Mouse (Mus musculus) brain, embryonic 14.5 days (tissue): ENCODE data around the gene Mydgf. TPM values are rescaled to one million over a fixed set of nuclear protein-coding genes. Genes with fewer than 3 reads are reported as not detected.

Source experiments
- DNase-seq: peaks from one replicate; pipeline ENCODE4 v3.0.0-alpha.2; 2011; ENCODE audit warnings: low read depth
- CTCF ChIP-seq: fragments of 200-500 bp; IDR thresholded peaks from 2 replicates; pipeline ENCODE4 v1.5.1; 2012; ENCODE audit warnings: inconsistent platforms, mild to moderate bottlenecking, moderate library complexity, borderline replicate concordance; ENCODE audit not compliant: insufficient read depth, insufficient read length; ENCODE audit errors: extremely low read depth
- POLR2A ChIP-seq: fragments of 200-500 bp; IDR thresholded peaks from 2 replicates; pipeline ENCODE4 v1.6.1; 2012; ENCODE audit warnings: mild to moderate bottlenecking, inconsistent platforms, borderline replicate concordance; ENCODE audit not compliant: poor library complexity, insufficient read depth, insufficient read length, severe bottlenecking; ENCODE audit errors: extremely low read depth
- polyA plus RNA-seq: library from polyadenylated mRNA; depleted of rRNA; stranded (reverse); fragments of >200 nt; gene quantifications from 2 replicates; pipeline ENCODE4 v1.2.3, GENCODE M21; 2012

Gene Mydgf
- polyA plus RNA-seq, 1 experiment = 49.8 TPM

DNA sequence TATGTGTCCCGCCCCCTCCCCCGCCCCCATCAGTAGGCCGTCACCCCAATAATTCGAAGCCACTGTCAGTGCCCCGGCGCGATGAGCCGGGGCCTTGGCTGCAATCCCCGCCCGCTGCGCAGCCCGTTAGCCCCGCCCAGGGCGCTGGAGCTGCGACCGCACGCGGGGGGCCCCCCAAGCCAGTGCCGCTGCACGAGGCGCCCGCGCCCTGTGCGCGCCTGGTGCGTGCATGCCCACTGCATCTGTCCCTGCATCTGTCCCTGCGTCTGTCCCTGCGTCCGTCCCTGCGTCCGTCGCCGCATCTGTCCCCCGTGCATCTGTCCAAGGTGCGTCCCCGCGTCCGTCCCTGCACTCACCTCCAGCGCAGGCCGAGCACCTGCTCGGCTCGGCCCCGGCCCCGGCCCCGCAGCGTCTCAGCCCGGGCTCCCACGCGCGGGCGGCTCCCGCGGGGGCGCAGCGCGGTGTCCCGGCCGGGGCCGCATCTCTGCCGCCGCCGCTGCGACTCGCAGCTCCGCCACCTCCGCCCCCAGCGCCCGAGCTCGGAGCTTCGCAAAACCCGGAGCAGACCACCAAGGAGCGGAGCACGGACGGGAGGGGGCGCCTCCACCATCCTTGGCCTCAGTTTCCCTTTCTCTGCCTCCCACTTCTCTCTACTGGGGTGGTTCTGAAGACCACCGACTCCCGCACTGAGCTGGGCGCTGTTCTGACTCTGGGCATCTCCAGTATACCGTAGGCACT, 43.7 kb downstream of the Mydgf start, which contains the start of gene Sema6b:
Sema6b (minus strand) TSS at position 486 of the 738 bp plus-strand sequence.
- TF ChIP-seq CTCF (no peak), POLR2A (peak; percentile 50; the same call in 1 of the 2 replicates)
- peak; percentile 86 for DNase-seq

DNA sequence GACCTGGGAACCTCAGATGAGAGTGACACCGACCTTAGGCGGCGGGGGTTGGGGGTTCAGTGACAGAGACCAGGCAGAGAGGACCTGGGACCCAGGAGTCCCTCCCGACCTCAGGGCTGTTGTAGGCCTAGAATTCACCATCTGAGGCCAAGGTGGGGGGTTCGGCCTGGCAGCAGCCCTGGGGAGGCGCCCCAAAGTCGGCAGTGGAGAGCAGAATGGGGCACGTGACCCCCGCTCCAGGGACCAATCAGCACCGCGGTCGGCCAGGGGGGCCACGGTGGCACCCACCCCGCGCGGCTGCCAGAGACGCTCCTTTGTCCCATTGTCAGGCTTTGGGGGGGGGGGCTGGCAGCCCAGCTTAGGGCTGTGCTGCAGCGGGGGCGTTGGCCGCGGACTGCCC, 44.4 kb downstream of the Mydgf start:
- TF ChIP-seq POLR2A (no peak), CTCF (no peak)
- peak; percentile 44 for DNase-seq

DNA sequence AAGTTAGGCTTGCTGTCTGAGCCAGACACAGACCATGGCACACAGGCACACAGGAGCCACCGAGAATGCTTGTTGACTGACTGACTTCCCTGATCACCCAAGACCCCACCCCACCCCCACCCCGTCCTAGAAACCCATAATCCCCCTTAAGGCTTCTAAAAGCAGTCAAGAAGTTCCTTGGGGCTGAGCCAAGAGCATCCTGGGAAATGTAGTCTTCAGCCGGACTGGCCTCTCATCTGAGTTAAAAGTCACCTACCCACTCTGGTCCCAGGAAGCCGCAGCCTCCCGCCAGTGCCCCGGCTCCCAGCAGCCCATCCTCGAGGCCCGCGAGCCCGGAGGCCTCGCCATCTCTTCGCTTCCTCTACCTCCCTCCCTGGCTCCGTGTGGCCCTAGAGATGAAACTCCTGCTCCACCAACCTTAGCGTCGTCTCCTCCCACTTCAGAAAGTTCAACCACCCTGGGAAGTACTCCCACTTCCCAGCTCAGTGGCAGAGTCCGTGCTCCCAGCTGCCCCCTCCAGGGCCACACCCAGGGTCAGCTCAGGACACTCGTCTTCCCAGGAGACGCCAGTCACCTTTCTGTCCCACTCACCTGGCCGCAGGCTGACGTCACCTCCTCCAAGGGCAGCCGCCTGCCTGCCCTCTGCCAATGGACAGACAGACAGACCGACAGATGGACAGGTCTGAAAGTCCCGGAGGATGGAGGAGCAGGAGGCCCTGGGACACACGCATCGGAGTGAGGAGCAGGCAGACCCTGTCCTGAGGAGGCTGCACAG, 45.7 kb downstream of the Mydgf start:
- TF ChIP-seq CTCF (no peak), POLR2A (no peak)
- no peak for DNase-seq

DNA sequence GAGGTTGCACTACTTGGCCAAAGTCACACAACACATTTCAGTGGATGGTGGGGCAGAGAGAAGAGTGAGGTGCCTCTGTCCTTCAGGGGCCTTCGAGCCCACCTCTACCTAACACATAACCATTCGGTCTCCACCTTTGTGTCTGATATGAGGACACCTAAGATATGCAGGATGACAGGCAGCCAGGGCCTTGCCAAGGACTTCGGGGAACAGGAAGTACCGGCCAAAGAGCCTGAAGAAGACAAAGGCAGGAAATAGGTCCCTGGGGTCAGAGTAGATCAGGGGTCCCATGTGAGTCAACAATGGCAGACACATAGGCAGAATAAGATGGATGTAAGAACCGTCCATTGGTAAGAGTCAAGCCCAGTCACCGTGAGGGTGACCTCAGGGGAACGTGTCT, 47.2 kb downstream of the Mydgf start:
- no peak for TF ChIP-seq CTCF
- TF ChIP-seq POLR2A = no peak
- DNase-seq = no peak

DNA sequence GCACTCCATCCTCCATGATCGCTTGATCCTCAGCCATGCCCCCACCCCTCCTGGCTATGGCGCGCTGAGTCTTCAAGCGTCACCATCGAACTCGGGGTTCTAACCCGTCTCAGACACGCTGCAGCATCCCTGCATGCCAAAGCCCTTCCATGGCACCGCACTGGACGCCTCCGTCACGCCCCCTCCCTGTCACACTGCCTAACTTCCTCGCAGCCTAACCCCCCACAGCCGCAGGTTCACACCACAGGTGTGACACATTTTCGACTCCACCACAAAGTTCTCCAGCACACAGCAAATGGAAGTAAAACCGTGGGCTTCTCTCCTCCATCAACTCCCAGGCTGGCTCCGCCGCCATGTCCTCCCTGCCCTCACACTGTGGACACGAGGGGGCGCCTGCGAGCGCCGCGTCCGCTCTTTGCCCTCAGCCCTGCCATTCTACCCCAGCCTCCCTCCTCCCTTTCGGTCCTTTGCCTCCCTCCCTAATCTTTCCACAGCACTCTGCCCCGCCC, 49.2 kb downstream of the Mydgf start:
- no peak for DNase-seq
- peak; percentile 75 for TF ChIP-seq CTCF
- TF ChIP-seq POLR2A = no peak

DNA sequence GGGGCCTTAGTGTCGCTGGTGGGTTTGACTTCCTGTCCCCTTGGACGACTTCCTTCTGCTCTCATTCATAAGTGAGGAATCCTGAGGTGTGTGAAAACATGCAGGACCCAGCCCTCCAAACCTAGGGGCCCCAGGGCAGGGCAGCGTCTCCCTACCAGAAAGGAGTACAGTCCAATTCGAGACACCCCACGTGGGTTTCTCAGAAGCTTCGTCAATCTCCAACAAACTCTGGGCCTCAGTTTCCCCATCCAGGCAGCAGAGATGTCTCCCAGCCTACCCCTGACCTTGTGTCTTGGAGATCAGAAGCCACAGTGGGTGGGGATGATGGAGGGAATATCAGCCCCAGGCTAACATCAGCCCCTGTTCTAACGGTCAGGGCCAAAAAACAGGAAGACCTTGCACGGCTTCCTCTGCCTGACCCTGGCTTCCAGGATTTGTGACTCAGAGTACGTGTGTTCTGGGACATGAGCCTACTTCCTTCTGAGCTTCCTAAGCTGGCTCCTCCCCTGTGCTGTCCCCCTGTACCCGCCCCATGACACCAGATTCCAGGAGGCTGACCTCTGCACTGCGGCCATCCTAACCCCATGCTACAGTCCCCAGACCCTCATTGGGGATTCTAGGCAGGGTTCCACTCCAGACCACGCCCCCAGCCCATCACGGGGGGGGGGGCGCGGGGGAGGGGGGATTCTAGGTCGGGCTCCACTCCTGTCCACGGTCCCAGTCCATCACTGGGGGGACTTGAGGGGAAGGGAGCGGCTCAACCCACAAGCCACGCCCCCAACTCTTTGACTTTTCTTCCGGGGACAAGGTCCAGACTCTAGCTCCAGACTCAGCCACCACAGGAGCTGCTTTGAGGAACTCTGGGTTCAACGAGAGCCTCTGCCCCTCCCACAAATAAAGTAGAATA, 50.0 kb downstream of the Mydgf start:
- DNase-seq = no peak
- TF ChIP-seq POLR2A (no peak), CTCF (no peak)

DNA sequence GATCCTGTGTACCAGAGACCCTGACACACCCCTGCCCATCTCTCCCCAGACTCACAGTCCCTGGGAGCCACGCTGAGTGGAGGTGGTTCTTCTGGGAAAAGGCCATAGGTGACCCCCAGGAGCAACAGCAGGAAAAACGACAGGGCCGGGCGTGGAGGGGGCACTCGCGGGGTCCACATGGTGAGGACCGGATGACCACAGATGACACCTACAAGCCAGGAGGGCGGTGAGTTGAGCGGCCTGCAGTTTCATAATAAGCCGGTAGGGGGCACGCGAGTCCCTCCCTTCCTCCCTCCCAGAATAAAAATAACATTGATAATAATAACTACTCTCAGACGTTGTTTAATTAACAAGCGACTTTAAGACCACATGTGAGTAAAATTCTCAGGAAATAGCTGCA, 51.1 kb downstream of the Mydgf start:
- DNase-seq = peak; percentile 47
- TF ChIP-seq POLR2A (no peak), CTCF (peak; percentile 92)

DNA sequence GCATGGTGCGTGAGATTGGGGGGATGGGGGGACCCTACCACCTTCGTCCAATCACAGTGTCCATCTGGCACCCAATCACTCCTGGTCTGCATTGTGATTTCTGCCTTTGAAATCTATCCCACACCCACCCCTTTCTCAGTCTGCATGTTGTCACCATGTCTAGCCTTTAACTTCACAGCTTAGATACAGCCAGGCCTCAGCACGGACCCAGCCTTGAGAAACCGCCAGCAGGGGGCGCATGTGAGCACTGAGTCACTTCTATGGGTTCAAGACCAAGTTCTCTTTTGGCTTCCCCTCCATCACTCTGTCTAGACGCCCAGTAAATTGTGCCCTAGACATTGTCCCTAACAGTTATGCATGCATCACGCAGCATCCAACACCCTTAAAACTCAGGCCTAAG, 51.9 kb downstream of the Mydgf start:
- peak; percentile 81 for TF ChIP-seq CTCF
- TF ChIP-seq POLR2A = no peak
- DNase-seq = peak; percentile 64

DNA sequence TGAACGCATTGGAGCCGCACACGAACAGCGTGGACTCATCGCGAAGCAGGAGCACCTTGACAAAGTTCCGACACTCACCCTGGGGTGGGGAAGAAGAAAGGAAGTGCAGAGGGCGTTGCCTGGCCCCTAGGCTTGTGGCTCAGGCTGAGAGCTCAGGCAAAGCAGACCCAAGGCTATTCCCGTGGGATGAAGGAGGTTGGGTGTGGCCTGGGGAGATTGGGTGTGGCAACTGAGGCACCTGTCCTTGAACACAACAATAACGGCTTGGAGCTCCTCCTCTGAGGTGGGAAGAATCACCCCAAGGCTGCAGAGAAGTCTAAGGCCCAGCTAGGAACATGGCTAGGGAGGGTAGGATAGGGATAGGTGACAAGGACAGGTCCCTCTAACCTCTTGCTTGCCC, 52.6 kb downstream of the Mydgf start:
- no peak for TF ChIP-seq CTCF
- no peak for TF ChIP-seq POLR2A
- no peak for DNase-seq

DNA sequence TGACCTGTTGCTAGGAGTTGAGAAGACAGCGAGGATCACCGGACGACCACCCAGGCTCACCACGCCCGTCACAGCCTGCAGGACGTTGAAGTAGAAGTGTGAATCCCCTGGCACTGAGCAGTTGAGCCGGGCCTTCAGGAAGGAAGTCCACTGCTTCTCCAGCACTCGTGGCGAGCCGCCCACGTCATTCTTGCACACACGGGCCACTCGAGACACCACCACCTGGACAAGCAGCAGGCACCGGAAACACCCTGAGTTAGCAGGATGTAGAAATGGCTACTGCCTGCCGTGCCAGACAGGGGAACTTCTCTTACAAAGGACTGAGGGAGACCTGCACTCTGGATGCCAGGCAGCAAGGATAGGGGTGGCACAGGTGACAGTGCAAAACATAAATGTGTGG, 55.5 kb downstream of the Mydgf start:
- no peak for DNase-seq
- TF ChIP-seq POLR2A (no peak), CTCF (no peak)
